Mouse (Mus musculus) hindbrain, postnatal 0 days (tissue): Measurements from ENCODE around the gene Cmss1. TPM values are rescaled to one million over a fixed set of nuclear protein-coding genes. Genes with fewer than 3 reads are reported as not detected.
A peak's percentile ranks its signal among the peaks of the same experiment; 100 is the strongest.

ENCODE experiments used
- ATAC-seq: fragments of 200-750 bp; cut with Nextera tagmentation; 2 replicates; pipeline ENCODE4 v1.8.0; 2017; ENCODE audit warnings: mild to moderate bottlenecking, moderate TSS enrichment, moderate library complexity
- DNase-seq: peaks from one replicate; pipeline ENCODE4 v3.0.0-alpha.2; 2015; ENCODE audit warnings: low spot score
- H3K27ac ChIP-seq: fragments of 300-500 bp; sonication (generic); 2 replicates; pipeline ENCODE4 v1.5.1; 2014; ENCODE audit warnings: mild to moderate bottlenecking
- H3K27me3 ChIP-seq: fragments of 300-500 bp; sonication (generic); 2 replicates; pipeline ENCODE4 v1.6.1; 2014; ENCODE audit warnings: low read length, mixed read lengths; ENCODE audit not compliant: insufficient read depth
- H3K36me3 ChIP-seq: fragments of 300-500 bp; sonication (generic); 2 replicates; pipeline ENCODE4 v1.6.1; 2014; ENCODE audit warnings: low read length, mixed read lengths; ENCODE audit not compliant: insufficient read depth
- H3K4me1 ChIP-seq: fragments of 300-500 bp; sonication (generic); 2 replicates; pipeline ENCODE4 v1.6.1; 2014; ENCODE audit warnings: antibody characterized with exemption, low read length, mixed read lengths; ENCODE audit not compliant: insufficient read depth
- H3K4me2 ChIP-seq: fragments of 300-500 bp; sonication (generic); 2 replicates; pipeline ENCODE4 v1.6.1; 2014; ENCODE audit warnings: low read depth, mild to moderate bottlenecking, low read length, moderate library complexity, mixed read lengths
- H3K4me3 ChIP-seq: fragments of 300-500 bp; sonication (generic); 2 replicates; pipeline ENCODE4 v1.5.1; 2014; ENCODE audit warnings: low read length
- H3K9ac ChIP-seq: fragments of 300-500 bp; sonication (generic); replicated peaks from 2 replicates; pipeline ENCODE4 v1.6.1; 2014; ENCODE audit warnings: mild to moderate bottlenecking, low read length, moderate library complexity, mixed read lengths
- H3K9me3 ChIP-seq: fragments of 300-500 bp; sonication (generic); 2 replicates; pipeline ENCODE4 v1.6.1; 2016; ENCODE audit warnings: low read length, mixed read lengths
- CTCF ChIP-seq: IDR thresholded peaks from 2 replicates; pipeline ENCODE4 v1.5.1; 2016; ENCODE audit warnings: antibody characterized with exemption, control low read depth, low read depth
- WGBS: fragments of 180-500 bp; shearing (Covaris S2); extraction: QIAGEN DNeasy Blood & Tissue Kit; methylation state at CpG from one replicate; pipeline ENCODE4 v1.1.7; 2014; 5-methylcytosine and 5-hydroxymethylcytosine counted together
- polyA plus RNA-seq: library from polyadenylated mRNA; unstranded; fragments of >200 nt; fragmentation: Nextera tagmentation; extraction: Ambion mirVana; gene quantifications from 2 replicates; pipeline ENCODE4 v1.2.1, GENCODE M21; 2015
- total RNA-seq: library from RNA; depleted of rRNA; stranded (reverse); fragments of >200 nt; gene quantifications from 2 replicates; pipeline ENCODE4 v1.2.3, GENCODE M21; 2014

Gene Cmss1
- total and polyA plus RNA-seq, 2 experiments from 2014 or later: 8.6 to 42.5 TPM

GRCm38 (mm10) chr16:57417017-57417416, 189.6 kb downstream of the Cmss1 start:
- Histone ChIP-seq H3K36me3 (no peaks in the 10 kb centered on the region), H3K4me2 (no peak overlapping the region), H3K27me3 (no peaks in the 10 kb centered on the region), H3K9me3 (no peaks in the 10 kb centered on the region), H3K4me3 (no peak overlapping the region), H3K27ac (no peak overlapping the region), H3K4me1 (no peaks in the 10 kb centered on the region), H3K9ac (no peak overlapping the region)
- WGBS: 91% methylated on average over 9 of the region's 9 CpGs
- TF ChIP-seq CTCF: no peak
- DNase-seq (no peak), ATAC-seq (no peak)

GRCm38 (mm10) chr16:57416049-57416448, 190.6 kb downstream of the Cmss1 start:
- no peak overlapping the region for H3K27ac ChIP-seq

GRCm38 (mm10) chr16:57412766-57413165, 193.9 kb downstream of the Cmss1 start:
- 62% methylated on average over 4 of the region's 4 CpGs for WGBS
- no peak for ATAC-seq

More at GRCm38 (mm10) chr16:57416049-57416448, 190.6 kb downstream of the Cmss1 start:
- DNase-seq (no peak), ATAC-seq (peak; percentile 76)
- 40% methylated on average over 2 of the region's 2 CpGs for WGBS
- Histone ChIP-seq H3K9ac (no peak overlapping the region), H3K4me2 (no peak overlapping the region), H3K4me3 (no peak overlapping the region), H3K27me3 (no peaks in the 10 kb centered on the region), H3K9me3 (no peaks in the 10 kb centered on the region), H3K4me1 (no peaks in the 10 kb centered on the region), H3K36me3 (no peaks in the 10 kb centered on the region)
- no peak for TF ChIP-seq CTCF

GRCm38 (mm10) chr16:57403825-57404224, 202.8 kb downstream of the Cmss1 start:
- H3K9ac ChIP-seq: no peak overlapping the region
- DNase-seq (peak; percentile 26), ATAC-seq (peak; percentile 27; the same call in 1 of the 2 replicates)
- no peaks in the 10 kb centered on the region for H3K36me3 ChIP-seq
- H3K27me3 ChIP-seq: no peaks in the 10 kb centered on the region
- H3K4me2 ChIP-seq: no peak overlapping the region
- TF ChIP-seq CTCF: no peak
- H3K4me3 ChIP-seq: no peak overlapping the region
- 83% methylated on average over 5 of the region's 5 CpGs for WGBS
- no peak overlapping the region for H3K27ac ChIP-seq
- no peaks in the 10 kb centered on the region for H3K9me3 ChIP-seq
- no peaks in the 10 kb centered on the region for H3K4me1 ChIP-seq

More at GRCm38 (mm10) chr16:57412766-57413165, 193.9 kb downstream of the Cmss1 start:
- no peak overlapping the region for H3K4me2 ChIP-seq
- H3K27me3 ChIP-seq: no peaks in the 10 kb centered on the region
- no peak overlapping the region for H3K9ac ChIP-seq
- no peaks in the 10 kb centered on the region for H3K4me1 ChIP-seq
- no peak overlapping the region for H3K27ac ChIP-seq
- DNase-seq: no peak
- no peak overlapping the region for H3K4me3 ChIP-seq
- no peaks in the 10 kb centered on the region for H3K36me3 ChIP-seq
- TF ChIP-seq CTCF: no peak
- no peaks in the 10 kb centered on the region for H3K9me3 ChIP-seq

- no peak overlapping the region for H3K4me3 ChIP-seq
- H3K27ac ChIP-seq: no peak overlapping the region
- no peak overlapping the region for H3K9ac ChIP-seq
- H3K36me3 ChIP-seq: no peaks in the 10 kb centered on the region
- ATAC-seq: no peak
- no peaks in the 10 kb centered on the region for H3K27me3 ChIP-seq
- no peaks in the 10 kb centered on the region for H3K4me1 ChIP-seq
- H3K9me3 ChIP-seq: no peaks in the 10 kb centered on the region
- no peak for DNase-seq
- whole genome bisulfite sequencing: 88% methylated on average over 4 of the region's 4 CpGs
- no peak for TF ChIP-seq CTCF
- H3K4me2 ChIP-seq: no peak overlapping the region
Observed at GRCm38 (mm10) chr16:57402910-57403309, 203.8 kb downstream of the Cmss1 start.

- Histone ChIP-seq H3K27ac (no peak overlapping the region), H3K36me3 (no peaks in the 10 kb centered on the region), H3K4me3 (no peak overlapping the region), H3K9ac (no peak overlapping the region), H3K9me3 (no peaks in the 10 kb centered on the region), H3K4me1 (no peaks in the 10 kb centered on the region), H3K27me3 (no peaks in the 10 kb centered on the region), H3K4me2 (no peak overlapping the region)
- no peak for ATAC-seq
- DNase-seq: no peak
- WGBS: 57% methylated on average over 6 of the region's 6 CpGs
- no peak for TF ChIP-seq CTCF
Observed at GRCm38 (mm10) chr16:57401702-57402101, 205.0 kb downstream of the Cmss1 start.

- DNase-seq (no peak), ATAC-seq (no peak)
- Histone ChIP-seq H3K36me3 (no peaks in the 10 kb centered on the region), H3K9me3 (no peaks in the 10 kb centered on the region), H3K9ac (no peak overlapping the region), H3K4me3 (no peak overlapping the region), H3K4me2 (no peak overlapping the region), H3K4me1 (no peaks in the 10 kb centered on the region), H3K27me3 (no peaks in the 10 kb centered on the region), H3K27ac (no peak overlapping the region)
- TF ChIP-seq CTCF: no peak
- 88% methylated on average over 10 of the region's 10 CpGs for WGBS
Observed at GRCm38 (mm10) chr16:57399566-57399965, 207.1 kb downstream of the Cmss1 start.
